Mouse (Mus musculus) CH12.LX (cell line): ENCODE data around the gene Cdh4. TPM values are rescaled to one million over a fixed set of nuclear protein-coding genes. Genes with fewer than 3 reads are reported as not detected.
A peak's percentile ranks its signal among the peaks of the same experiment; 100 is the strongest.

Experiments
- DNase-seq: peaks from one replicate; pipeline ENCODE4 v3.0.0-alpha.2; 2013; ENCODE audit errors: extremely low read depth
- H3K27ac ChIP-seq: 2 replicates; pipeline ENCODE4 v1.5.1; 2012; ENCODE audit warnings: low read depth, mild to moderate bottlenecking, control low read depth, moderate library complexity; ENCODE audit not compliant: insufficient read depth
- H3K27me3 ChIP-seq: replicated peaks from 2 replicates; pipeline ENCODE3; 2012; ENCODE audit warnings: inconsistent platforms
- H3K36me3 ChIP-seq, 2 experiments: replicated peaks in 1 of 2; 2 replicates each; pipeline versions ENCODE3 to v1.6.1; 2012; ENCODE audit warnings: inconsistent platforms in 1 of 2, low read length in 1 of 2, mild to moderate bottlenecking in 1 of 2, mixed read lengths in 1 of 2, moderate library complexity in 1 of 2; ENCODE audit not compliant: control insufficient read depth in 1 of 2, insufficient read depth in 1 of 2
- H3K4me1 ChIP-seq, 2 experiments: 2 replicates each; pipeline ENCODE4 v1.6.1; 2012; ENCODE audit warnings: inconsistent platforms in 1 of 2, moderate library complexity in 1 of 2; ENCODE audit not compliant: insufficient read depth in 2 of 2, control insufficient read depth in 1 of 2
- H3K4me2 ChIP-seq: 2 replicates; pipeline ENCODE4 v1.6.1; 2012; ENCODE audit warnings: low read depth, mild to moderate bottlenecking, control low read depth; ENCODE audit not compliant: poor library complexity, insufficient read depth, severe bottlenecking
- H3K4me3 ChIP-seq, 3 experiments: fragments of 150-350 bp in 1 of 3; sonication (generic) in 1 of 3; replicated peaks in 1 of 3; 2 replicates each; pipeline versions ENCODE3 to v1.5.1; 2011 to 2012; ENCODE audit warnings: low read depth in 2 of 3, low read length in 2 of 3, mild to moderate bottlenecking in 2 of 3, moderate library complexity in 2 of 3, control low read depth in 1 of 3, improper control_type of control experiment in 1 of 3, inconsistent platforms in 1 of 3, mixed read lengths in 1 of 3; ENCODE audit not compliant: poor library complexity in 1 of 3
- H3K79me2 ChIP-seq: replicated peaks from 2 replicates; pipeline ENCODE4 v1.6.1; 2012; ENCODE audit warnings: mild to moderate bottlenecking, moderate library complexity; ENCODE audit not compliant: control insufficient read depth, poor library complexity, insufficient read depth, severe bottlenecking; ENCODE audit errors: extremely low read depth
- H3K9ac ChIP-seq: 2 replicates; pipeline ENCODE4 v1.6.1; 2012; ENCODE audit warnings: low read depth, mild to moderate bottlenecking, control low read depth, moderate library complexity; ENCODE audit not compliant: insufficient read depth
- H3K9me3 ChIP-seq: replicated peaks from 2 replicates; pipeline ENCODE3; 2012; ENCODE audit warnings: low read length, inconsistent platforms, mixed read lengths
- CTCF ChIP-seq, 2 experiments: IDR thresholded peaks in 1 of 2; conservative IDR thresholded peaks in 1 of 2; 2 replicates each; pipeline ENCODE4 v1.5.1; 2011 to 2012; ENCODE audit warnings: low read depth in 2 of 2, low read length in 2 of 2, improper control_type of control experiment in 1 of 2, inconsistent platforms in 1 of 2, mild to moderate bottlenecking in 1 of 2, moderate library complexity in 1 of 2
- ELF1 ChIP-seq: IDR thresholded peaks from 2 replicates; pipeline ENCODE4 v1.6.1; 2014; ENCODE audit warnings: low read depth, mild to moderate bottlenecking, inconsistent platforms, low read length, improper control_type of control experiment
- EP300 ChIP-seq: IDR thresholded peaks from 2 replicates; pipeline ENCODE4 v1.6.1; 2011; ENCODE audit warnings: low read length, improper control_type of control experiment
- HCFC1 ChIP-seq: IDR thresholded peaks from 2 replicates; pipeline ENCODE4 v1.6.1; 2012; ENCODE audit warnings: low read depth, mild to moderate bottlenecking, inconsistent platforms, low read length, improper control_type of control experiment
- JUND ChIP-seq: conservative IDR thresholded peaks from 2 replicates; pipeline ENCODE4 v1.6.1; 2011; ENCODE audit warnings: low read depth, low read length, improper control_type of control experiment
- MAFK ChIP-seq: IDR thresholded peaks from 2 replicates; pipeline ENCODE4 v1.6.1; 2011; ENCODE audit warnings: low read length, improper control_type of control experiment; ENCODE audit not compliant: insufficient replicate concordance
- MAX ChIP-seq: IDR thresholded peaks from 2 replicates; pipeline ENCODE4 v1.6.1; 2011; ENCODE audit warnings: low read length, improper control_type of control experiment
- MEF2A ChIP-seq: IDR thresholded peaks from 2 replicates; pipeline ENCODE4 v1.6.1; 2014; ENCODE audit warnings: low read depth, mild to moderate bottlenecking, inconsistent platforms, low read length, improper control_type of control experiment, borderline replicate concordance
- MXI1 ChIP-seq: IDR thresholded peaks from 2 replicates; pipeline ENCODE4 v1.6.1; 2011; ENCODE audit warnings: mild to moderate bottlenecking, low read depth, low read length, improper control_type of control experiment
- NELFE ChIP-seq: IDR thresholded peaks from 2 replicates; pipeline ENCODE4 v1.6.1; 2011; ENCODE audit warnings: low read depth, low read length, improper control_type of control experiment
- NRF1 ChIP-seq: IDR thresholded peaks from 2 replicates; pipeline ENCODE4 v1.6.1; 2014; ENCODE audit warnings: low read depth, mild to moderate bottlenecking, inconsistent platforms, low read length, improper control_type of control experiment, moderate library complexity
- PAX5 ChIP-seq: IDR thresholded peaks from 2 replicates; pipeline ENCODE4 v1.6.1; 2012; ENCODE audit warnings: low read length, inconsistent platforms, mixed read lengths
- RAD21 ChIP-seq: IDR thresholded peaks from 2 replicates; pipeline ENCODE4 v1.6.1; 2011; ENCODE audit warnings: low read depth, mild to moderate bottlenecking, low read length, improper control_type of control experiment, moderate library complexity
- SMC3 ChIP-seq: IDR thresholded peaks from 2 replicates; pipeline ENCODE4 v1.6.1; 2011; ENCODE audit warnings: low read depth, low read length, improper control_type of control experiment
- USF1 ChIP-seq: IDR thresholded peaks from 2 replicates; pipeline ENCODE4 v1.6.1; 2014; ENCODE audit warnings: low read depth, mild to moderate bottlenecking, inconsistent platforms, low read length, improper control_type of control experiment
- USF2 ChIP-seq: conservative IDR thresholded peaks from 2 replicates; pipeline ENCODE4 v1.6.1; 2011; ENCODE audit warnings: low read depth, low read length, improper control_type of control experiment
- ZKSCAN1 ChIP-seq: IDR thresholded peaks from 2 replicates; pipeline ENCODE4 v1.6.1; 2012; ENCODE audit warnings: low read depth, inconsistent platforms, low read length, improper control_type of control experiment, borderline replicate concordance
- ZMIZ1 ChIP-seq: IDR thresholded peaks from 2 replicates; pipeline ENCODE4 v1.6.1; 2012; ENCODE audit warnings: low read depth, mild to moderate bottlenecking, inconsistent platforms, low read length, improper control_type of control experiment
- dilution Hi-C: fragments of 300-500 bp; cut with MboI; formaldehyde crosslinking; loops from 2 replicates; pipeline ENCODE4 v1.14.3; 2020; ENCODE audit warnings: low sequenced_read_pairs; ENCODE audit not compliant: extremely low pct_unique_long_range_greater_than_20kb, extremely low pct_ligation_motif_present
- in situ Hi-C: fragments of 300-500 bp; cut with MboI; formaldehyde crosslinking; loops from 3 replicates; pipeline ENCODE4 v1.14.3; 2019; ENCODE audit warnings: low sequenced_read_pairs, low pct_ligation_motif_present, low pct_unique_long_range_greater_than_20kb, mixed read lengths
- polyA plus RNA-seq: library from polyadenylated mRNA; unstranded; fragments of >175 nt; gene quantifications from 2 replicates; pipeline ENCODE4 v1.2.1, GENCODE M21; 2012; ENCODE audit warnings: low read depth; ENCODE audit not compliant: insufficient read length
- total RNA-seq, 2 experiments: library from RNA; depleted of rRNA; stranded (reverse); fragments of 300-350 nt in 1 of 2; fragments of >200 nt in 1 of 2; gene quantifications; 2 replicates each; pipeline ENCODE4 v1.2.3; 2012 to 2014

Cdh4 gene
- total and polyA plus RNA-seq, 3 experiments: not detected

GRCm38 (mm10) chr2:179862676-179863075 lies 420.4 kb downstream of the Cdh4 start:
- no peaks in the 10 kb centered on the region for H3K9me3 ChIP-seq

GRCm38 (mm10) chr2:179863266-179863665 lies 421.0 kb downstream of the Cdh4 start:
- dilution Hi-C loops (no loop called here), in situ Hi-C loops (loop anchor here (10.0 kb wide), 1 partner anchor 288 kb away; no protein-coding TSS in a partner anchor)
- Histone ChIP-seq H3K36me3 (no peaks in the 10 kb centered on the region), H3K27ac (no peak overlapping the region), H3K27me3 (peaks cover 88% of the 10 kb centered on the region), H3K4me3 (no peak overlapping the region), H3K9me3 (no peaks in the 10 kb centered on the region), H3K9ac (no peak overlapping the region), H3K4me2 (no peak overlapping the region), H3K79me2 (no peaks in the 10 kb centered on the region), H3K4me1 (no peaks in the 10 kb centered on the region)
- TF ChIP-seq MAX (no peak), CTCF (conservative IDR thresholded peaks at IDR 0.05 in 1 of 2, IDR thresholded peaks at IDR 0.05 in 1 of 2; ENCODE audit: low read depth in 2 of 2, low read length in 2 of 2) (peak in 1 of 2 experiments; percentile 60; a peak in 2 of 4 replicates), HCFC1 (no peak), SMC3 (peak; percentile 30), ELF1 (no peak), MEF2A (no peak), RAD21 (peak; percentile 33), EP300 (no peak)
- no peak for DNase-seq

More at GRCm38 (mm10) chr2:179862676-179863075, 420.4 kb downstream of the Cdh4 start:
- in situ Hi-C loops: loop anchor here (10.0 kb wide), 1 partner anchor 288 kb away; no protein-coding TSS in a partner anchor
- dilution Hi-C loops: no loop called here
- Histone ChIP-seq H3K4me2 (no peak overlapping the region), H3K27ac (no peak overlapping the region), H3K79me2 (no peaks in the 10 kb centered on the region), H3K9ac (no peak overlapping the region), H3K27me3 (peaks cover 84% of the 10 kb centered on the region), H3K4me3 (no peak overlapping the region), H3K36me3 (no peaks in the 10 kb centered on the region), H3K4me1 (no peaks in the 10 kb centered on the region)
- TF ChIP-seq USF1: no peak
- TF ChIP-seq NRF1: no peak
- TF ChIP-seq ZMIZ1: no peak
- TF ChIP-seq NELFE: no peak
- no peak for TF ChIP-seq JUND
- DNase-seq: no peak

- no peak overlapping the region for H3K9ac ChIP-seq
- no peaks in the 10 kb centered on the region for H3K4me1 ChIP-seq
- no peaks in the 10 kb centered on the region for H3K36me3 ChIP-seq
- in situ Hi-C loops: loop anchor here (10.0 kb wide), 1 partner anchor 290 kb away; no protein-coding TSS in a partner anchor
- no peak for DNase-seq
- H3K9me3 ChIP-seq: no peaks in the 10 kb centered on the region
- H3K79me2 ChIP-seq: no peaks in the 10 kb centered on the region
- peaks cover 87% of the 10 kb centered on the region for H3K27me3 ChIP-seq
- H3K4me2 ChIP-seq: no peak overlapping the region
- no peak for TF ChIP-seq USF2
- peak in 1 of 2 experiments; percentile 55; a peak in 2 of 4 replicates for TF ChIP-seq CTCF (conservative IDR thresholded peaks at IDR 0.05 in 1 of 2, IDR thresholded peaks at IDR 0.05 in 1 of 2; ENCODE audit: low read depth in 2 of 2, low read length in 2 of 2)
- peak; percentile 4 for TF ChIP-seq RAD21
- TF ChIP-seq ZKSCAN1: no peak
- TF ChIP-seq MAFK: no peak
- TF ChIP-seq MEF2A: no peak
- TF ChIP-seq PAX5: no peak
- TF ChIP-seq MXI1: no peak
- TF ChIP-seq SMC3: peak; percentile 48
- TF ChIP-seq EP300: no peak
- no peak overlapping the region for H3K27ac ChIP-seq
- dilution Hi-C loops: no loop called here
- no peak overlapping the region for H3K4me3 ChIP-seq
Observed at GRCm38 (mm10) chr2:179865097-179865496, 422.9 kb downstream of the Cdh4 start.
